Mouse (Mus musculus): ENCODE results near the gene Hydin.
"Not testable (repeated sequence)": the region's sequence is repeated elsewhere in the genome, so short reads cannot be mapped to it uniquely, and the experiment has no call there.

The Hydin gene

GRCm38 (mm10) chr8:110266741-110267140, at the start of gene Hydin:
Gene Hydin, plus strand, starts transcription at chr8:110266977.
- no peak for DNase-seq (ENCODE audit: low read depth in 2 of 2, low spot score in 2 of 2)

DNA sequence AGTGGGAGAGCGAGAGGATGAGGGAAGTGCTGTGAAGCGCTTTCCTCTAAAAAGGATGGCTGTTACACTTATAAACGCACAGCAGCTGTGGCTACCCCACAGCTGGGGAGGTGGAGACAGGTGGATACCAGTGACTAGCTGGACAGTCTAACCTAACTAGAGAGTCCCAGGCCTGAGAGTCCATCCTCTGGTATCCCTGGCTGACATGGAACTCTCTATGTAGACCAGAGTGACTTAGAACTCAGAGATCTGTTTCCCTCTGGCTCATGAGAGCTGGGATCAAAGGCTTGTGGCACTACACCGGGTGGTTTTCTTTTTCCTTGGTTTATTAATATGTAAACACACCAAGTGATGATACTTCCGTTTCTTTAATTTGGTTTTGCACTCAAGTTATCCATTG, 49.6 kb upstream of the Hydin start:
- DNase-seq (ENCODE audit: low read depth in 2 of 2, low spot score in 2 of 2) = no peak

DNA sequence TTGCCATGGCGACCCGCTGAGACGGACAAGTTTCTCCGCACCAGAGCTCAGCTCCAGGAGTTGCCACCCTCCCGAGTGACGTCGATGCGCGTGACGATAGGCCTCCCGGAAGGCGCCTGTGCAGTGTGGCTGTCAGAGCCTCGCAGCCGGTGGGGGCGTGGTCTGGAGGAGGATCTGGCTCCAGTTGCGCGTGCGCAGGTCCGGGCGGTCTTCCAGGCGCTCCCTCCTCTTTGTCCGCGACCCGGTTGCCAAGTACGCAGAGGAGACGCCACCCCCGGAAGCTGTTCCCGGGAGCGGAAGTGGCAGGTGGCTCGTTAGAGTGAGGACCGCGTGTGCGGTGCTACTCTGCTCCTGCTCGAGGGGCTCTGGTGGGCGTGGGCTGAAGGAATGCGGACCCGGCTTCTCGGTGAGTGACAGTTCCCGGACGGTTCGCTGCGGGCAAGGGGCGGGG, 49.1 kb upstream of the Hydin start:
- peak; percentile 96 for DNase-seq (ENCODE audit: low read depth in 2 of 2, low spot score in 2 of 2)

DNA sequence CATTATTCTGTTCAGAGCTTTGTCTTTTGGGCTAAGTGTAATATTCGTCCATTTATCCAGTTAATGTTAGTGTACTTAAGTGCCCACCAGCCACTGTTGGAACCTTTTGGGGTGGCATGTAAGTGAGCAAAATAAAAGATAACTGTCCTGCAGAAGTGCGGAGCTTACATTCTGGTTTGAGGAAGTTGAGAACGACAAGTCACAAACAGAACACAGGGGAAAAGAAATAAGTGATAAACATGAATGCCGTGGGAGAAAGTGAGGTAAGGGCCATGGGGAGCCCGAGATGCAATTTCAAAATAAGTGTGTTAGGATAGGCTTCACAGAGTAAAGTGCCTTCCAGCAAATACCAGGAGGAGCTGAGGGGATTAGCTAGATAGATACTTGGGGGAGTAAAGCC, 48.3 kb upstream of the Hydin start:
- no peak for DNase-seq (ENCODE audit: low read depth in 2 of 2, low spot score in 2 of 2)

DNA sequence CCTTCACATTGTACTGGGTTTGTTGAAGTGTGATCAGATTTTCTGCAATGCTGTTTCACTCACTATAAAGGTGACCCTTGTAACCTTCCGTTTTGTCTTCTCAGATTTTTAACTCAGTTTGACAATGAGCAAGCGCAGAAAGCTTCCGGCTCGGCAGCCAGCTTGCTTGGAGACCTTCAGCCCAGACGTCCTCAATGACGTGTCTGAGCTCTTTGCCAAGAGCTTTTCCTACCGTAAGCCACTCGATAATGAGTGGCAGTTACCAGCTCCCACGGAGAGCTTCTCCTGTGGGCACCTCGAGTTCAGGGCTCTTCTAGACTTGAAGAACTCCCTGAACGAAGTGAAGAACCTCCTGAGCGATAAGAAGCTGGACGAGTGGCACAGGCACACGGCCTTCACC, 45.8 kb upstream of the Hydin start:
- no peak for DNase-seq (ENCODE audit: low read depth in 2 of 2, low spot score in 2 of 2)

DNA sequence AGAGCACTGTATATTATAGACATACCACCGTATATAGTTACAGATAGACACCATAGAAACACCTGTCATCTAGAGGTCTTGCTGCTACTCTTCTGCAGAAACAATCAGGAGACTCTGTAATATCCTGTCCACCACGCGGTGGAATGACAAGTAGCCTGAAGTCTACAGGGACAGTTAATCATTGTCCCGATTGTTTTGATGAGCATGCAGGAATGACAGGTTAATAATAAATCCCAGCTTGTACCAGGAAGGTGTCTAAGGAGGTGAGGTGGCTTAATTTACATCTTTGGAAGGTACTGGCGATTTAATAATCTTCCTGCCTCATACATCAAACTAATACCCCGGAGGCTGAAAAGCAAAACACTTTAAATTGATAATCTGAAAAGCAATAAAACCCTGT, 36.0 kb upstream of the Hydin start:
- no peak for DNase-seq (ENCODE audit: low read depth in 2 of 2, low spot score in 2 of 2)

DNA sequence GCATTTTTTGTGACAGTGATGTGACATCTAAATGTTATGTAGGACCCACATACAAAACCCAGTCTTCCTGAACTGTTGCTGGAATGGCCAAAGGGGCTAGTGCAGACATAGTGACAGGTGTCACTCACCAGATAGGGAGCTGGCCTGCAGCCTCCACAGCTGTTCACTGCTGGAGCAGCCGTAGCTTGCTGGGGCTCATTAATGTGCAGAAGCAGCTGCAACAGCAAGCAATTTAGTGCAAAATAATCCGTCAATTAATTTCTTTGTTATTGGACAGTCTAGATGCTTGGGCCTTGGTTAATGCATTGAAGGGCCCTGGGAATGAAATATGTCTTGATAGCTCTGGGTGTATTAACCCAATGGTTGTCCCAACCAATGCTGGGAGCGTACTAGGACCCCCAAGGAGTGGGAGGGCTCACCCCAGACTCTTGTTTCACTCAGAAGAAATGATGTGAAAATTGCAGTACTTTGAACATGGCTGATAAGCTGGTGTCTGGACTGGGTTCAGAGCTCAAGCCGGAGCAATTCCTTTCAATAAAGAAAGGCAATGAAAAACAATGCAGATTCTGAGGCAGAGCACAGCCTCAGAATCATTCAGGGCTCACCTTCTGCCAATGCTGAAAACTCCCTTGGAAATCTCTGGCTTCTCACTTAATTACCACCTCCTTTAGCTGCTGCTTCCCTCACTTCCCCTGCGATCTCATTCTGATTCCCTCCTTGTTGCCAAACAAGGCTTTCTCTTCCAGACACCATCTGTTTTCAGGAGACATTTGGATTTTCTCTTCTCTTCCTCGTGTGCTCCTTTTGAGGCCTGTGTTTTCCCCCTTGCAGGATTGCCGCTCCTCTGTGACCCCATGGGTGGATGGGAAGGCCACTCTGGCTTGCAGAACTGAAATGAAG, 24.2 kb upstream of the Hydin start:
- DNase-seq (ENCODE audit: low read depth in 2 of 2, low spot score in 2 of 2) = no peak

- no peak for DNase-seq (ENCODE audit: low read depth in 2 of 2, low spot score in 2 of 2)
Observed at GRCm38 (mm10) chr8:110244566-110244965, 22.2 kb upstream of the Hydin start.

GRCm38 (mm10) chr8:110247238-110247637, 19.5 kb upstream of the Hydin start:
- DNase-seq (ENCODE audit: low read depth in 2 of 2, low spot score in 2 of 2) = no peak

GRCm38 (mm10) chr8:110253986-110254385, 12.8 kb upstream of the Hydin start:
- no peak for DNase-seq (ENCODE audit: low read depth in 2 of 2, low spot score in 2 of 2)

DNA sequence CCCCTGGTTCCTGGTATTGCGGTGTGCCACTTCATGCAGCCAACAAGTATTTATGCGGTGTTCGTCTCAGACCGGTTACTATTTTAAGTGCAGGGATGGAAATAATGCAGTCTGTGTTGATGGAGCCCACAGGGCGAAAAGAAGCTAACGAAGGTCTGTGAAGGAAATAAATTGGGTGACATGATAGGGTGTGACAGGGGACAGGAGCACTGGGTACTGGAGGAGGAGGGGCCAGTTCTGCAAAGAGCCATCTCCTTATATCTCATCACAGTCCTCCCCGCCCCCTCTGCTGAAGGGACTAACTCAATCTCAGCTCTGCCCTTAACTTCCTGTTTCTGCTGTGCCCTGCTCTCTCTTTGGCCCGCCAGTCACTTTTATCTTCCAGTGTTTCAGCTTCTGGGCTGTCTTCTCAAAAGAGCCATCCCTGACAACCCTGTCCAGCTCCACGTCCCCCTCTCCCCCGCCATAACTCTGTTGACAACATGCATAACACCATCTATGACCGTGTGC, 926 bp upstream of the Hydin start:
- no peak for DNase-seq (ENCODE audit: low read depth in 2 of 2, low spot score in 2 of 2)

- no peak for DNase-seq (ENCODE audit: low read depth in 2 of 2, low spot score in 2 of 2)
Observed at GRCm38 (mm10) chr8:110267268-110267667, 491 bp downstream of the Hydin start.

DNA sequence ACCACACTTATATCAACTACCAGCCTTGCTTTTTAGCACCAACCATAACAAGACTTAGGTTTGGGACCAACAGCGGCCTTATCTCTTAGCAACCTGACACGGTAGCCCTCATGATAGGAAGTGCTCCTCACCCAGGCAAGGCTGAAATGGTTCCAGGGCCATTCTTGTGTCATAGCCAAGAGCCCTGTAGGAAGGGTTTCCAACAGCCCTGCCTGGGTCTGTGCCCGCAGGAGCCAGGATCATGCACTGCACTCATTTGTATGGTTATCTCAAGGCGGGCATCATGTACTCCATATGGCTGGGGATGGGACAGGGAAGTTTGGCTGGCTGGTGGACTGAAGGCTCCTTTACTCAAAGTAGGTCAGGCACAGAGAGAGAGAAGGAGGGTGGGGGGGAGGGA, 3.9 kb downstream of the Hydin start:
- DNase-seq (ENCODE audit: low read depth in 2 of 2, low spot score in 2 of 2) = no peak

DNA sequence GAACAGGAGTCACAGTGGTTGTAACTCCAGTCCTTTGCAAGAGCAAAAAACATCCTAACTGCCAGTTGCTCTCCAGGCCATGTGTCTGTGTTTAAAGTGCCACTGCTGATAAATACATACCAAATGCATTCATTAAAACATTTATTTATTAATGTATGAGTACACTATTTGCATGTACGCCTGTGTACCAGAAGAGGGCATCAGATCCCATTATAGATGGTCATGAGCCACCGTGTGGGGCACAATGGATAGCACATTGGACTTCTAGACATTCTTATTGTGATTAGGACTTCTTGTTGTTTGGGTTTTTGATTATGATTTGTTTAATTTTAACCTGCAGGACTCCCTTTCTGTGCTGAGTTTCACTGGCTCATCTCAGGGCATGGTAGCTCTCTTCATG, 6.6 kb downstream of the Hydin start:
- no peak for DNase-seq (ENCODE audit: low read depth in 2 of 2, low spot score in 2 of 2)

- no peak for DNase-seq (ENCODE audit: low read depth in 2 of 2, low spot score in 2 of 2)
Observed at GRCm38 (mm10) chr8:110275465-110276258, 8.9 kb downstream of the Hydin start.

DNA sequence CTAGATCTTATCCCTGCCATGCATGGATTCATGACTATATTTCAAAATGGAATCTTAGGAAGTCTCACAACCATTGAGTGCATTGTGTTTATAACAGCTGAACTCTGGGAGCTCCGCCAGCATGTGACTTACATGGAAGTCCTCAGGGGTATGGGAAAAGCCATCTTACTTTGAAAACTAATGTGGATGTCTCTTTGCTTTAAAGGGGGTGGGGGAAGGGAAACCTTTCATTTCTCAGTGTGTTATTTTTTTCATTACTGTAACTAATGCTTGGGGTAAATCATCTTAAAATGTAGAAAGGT, 9.4 kb downstream of the Hydin start:
- DNase-seq (ENCODE audit: low read depth in 2 of 2, low spot score in 2 of 2) = no peak

DNA sequence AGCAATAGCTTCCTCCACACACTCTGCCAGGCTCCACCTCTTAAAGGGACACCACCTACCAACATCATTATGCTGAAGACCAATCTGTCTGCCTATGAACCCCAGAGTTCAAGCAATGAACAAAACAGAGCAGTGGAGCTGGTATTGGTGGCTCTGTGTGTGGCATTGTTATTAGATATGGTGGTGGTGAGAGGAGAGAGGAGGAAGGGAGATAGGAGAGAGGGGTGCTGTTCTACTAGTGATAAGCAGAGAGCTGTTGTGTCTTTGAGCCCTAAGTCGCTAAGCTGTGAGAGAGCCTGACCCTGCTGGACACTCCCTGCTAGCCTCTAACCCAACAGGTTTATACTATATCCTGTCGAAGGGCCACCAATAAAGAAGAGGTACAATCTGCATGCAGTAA, 45.9 kb downstream of the Hydin start:
- DNase-seq (ENCODE audit: low read depth in 2 of 2, low spot score in 2 of 2) = no peak

DNA sequence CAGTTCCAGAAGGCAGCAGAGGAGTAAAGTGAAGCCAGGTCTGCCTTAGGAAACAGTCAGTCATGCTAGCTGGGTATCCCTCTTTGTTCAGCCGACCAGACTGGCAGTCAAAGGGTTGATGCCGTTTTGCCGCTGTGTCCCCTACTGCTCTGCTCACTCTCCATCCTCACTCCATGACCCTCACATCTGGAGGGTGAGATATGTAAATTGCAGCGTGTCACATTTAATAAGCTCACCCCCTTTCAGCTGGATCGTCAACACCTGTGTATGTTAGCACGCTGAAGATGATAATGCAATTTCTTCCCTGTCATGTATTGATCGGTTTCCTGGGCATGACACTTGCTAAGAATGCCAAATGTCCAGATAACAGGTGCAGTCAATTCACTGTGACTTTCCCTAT, 49.0 kb downstream of the Hydin start:
- DNase-seq (ENCODE audit: low read depth in 2 of 2, low spot score in 2 of 2) = no peak

DNA sequence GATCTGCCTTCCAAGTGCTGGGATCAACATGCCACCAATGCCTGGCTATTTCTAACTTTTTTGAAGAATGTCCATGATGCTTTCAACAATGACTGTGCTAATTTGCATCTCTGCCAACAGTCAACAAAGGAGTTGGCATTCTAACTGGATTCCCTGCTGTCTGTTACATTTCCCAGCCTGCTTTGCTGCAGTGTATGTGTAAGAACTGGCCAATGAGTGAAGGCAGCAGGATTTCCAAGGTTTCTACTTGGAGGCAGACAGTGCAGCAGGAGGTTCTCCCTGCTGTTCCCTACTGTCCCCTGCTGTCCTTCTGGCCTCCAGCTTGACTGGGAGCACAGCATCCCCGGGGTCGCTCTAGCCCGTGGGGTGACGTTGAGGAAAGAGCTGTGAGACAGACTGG, 52.8 kb downstream of the Hydin start:
- no peak for DNase-seq (ENCODE audit: low read depth in 2 of 2, low spot score in 2 of 2)

- no peak for DNase-seq (ENCODE audit: low read depth in 2 of 2, low spot score in 2 of 2)
Observed at GRCm38 (mm10) chr8:110321446-110321845, 54.7 kb downstream of the Hydin start.

- no peak for DNase-seq (ENCODE audit: low read depth in 2 of 2, low spot score in 2 of 2)
Observed at GRCm38 (mm10) chr8:110323981-110324574, 57.3 kb downstream of the Hydin start.

- not testable (repeated sequence) for DNase-seq (ENCODE audit: low read depth in 2 of 2, low spot score in 2 of 2)
Observed at GRCm38 (mm10) chr8:110327120-110327519, 60.3 kb downstream of the Hydin start.
